Mouse (Mus musculus) limb, embryonic 14.5 days (tissue): ENCODE measurements around the gene Gjb1. TPM values are rescaled to one million over a fixed set of nuclear protein-coding genes. Genes with fewer than 3 reads are reported as not detected.
"Not testable (repeated sequence)": the region's sequence is repeated elsewhere in the genome, so short reads cannot be mapped to it uniquely, and the experiment has no call there.

Experiments used
- ATAC-seq: fragments of 200-750 bp; cut with Nextera tagmentation; 2 replicates; pipeline ENCODE4 v1.8.0; 2017; ENCODE audit warnings: low read depth, moderate number of reproducible peaks, moderate TSS enrichment; ENCODE audit not compliant: low FRiP score
- DNase-seq: peaks from one replicate; pipeline ENCODE4 v3.0.0-alpha.2; 2015; ENCODE audit warnings: low spot score
- H3K27ac ChIP-seq: fragments of 300-500 bp; sonication (generic); replicated peaks from 2 replicates; pipeline ENCODE4 v1.5.1; 2014; ENCODE audit warnings: low read depth, mild to moderate bottlenecking, low read length, moderate library complexity, mixed read lengths
- H3K27me3 ChIP-seq: fragments of 300-500 bp; sonication (generic); 2 replicates; pipeline ENCODE4 v1.6.1; 2014; ENCODE audit warnings: low read length, mixed read lengths; ENCODE audit not compliant: control insufficient read depth, insufficient read depth
- H3K36me3 ChIP-seq: fragments of 300-500 bp; sonication (generic); 2 replicates; pipeline ENCODE4 v1.6.1; 2014; ENCODE audit warnings: mild to moderate bottlenecking, low read length, moderate library complexity, mixed read lengths; ENCODE audit not compliant: control insufficient read depth, insufficient read depth
- H3K4me1 ChIP-seq: fragments of 300-500 bp; sonication (generic); 2 replicates; pipeline ENCODE4 v1.6.1; 2014; ENCODE audit warnings: antibody characterized with exemption, low read length, mixed read lengths; ENCODE audit not compliant: control insufficient read depth, insufficient read depth
- H3K4me2 ChIP-seq: fragments of 300-500 bp; sonication (generic); replicated peaks from 2 replicates; pipeline ENCODE4 v1.6.1; 2014; ENCODE audit warnings: low read depth, mild to moderate bottlenecking, low read length, moderate library complexity; ENCODE audit not compliant: severe bottlenecking
- H3K4me3 ChIP-seq: fragments of 300-500 bp; sonication (generic); replicated peaks from 2 replicates; pipeline ENCODE4 v1.5.1; 2014; ENCODE audit warnings: low read length
- H3K9ac ChIP-seq: fragments of 300-500 bp; sonication (generic); 2 replicates; pipeline ENCODE4 v1.6.1; 2014; ENCODE audit warnings: mild to moderate bottlenecking, low read depth, low read length, moderate library complexity; ENCODE audit not compliant: severe bottlenecking
- H3K9me3 ChIP-seq: fragments of 300-500 bp; sonication (generic); 2 replicates; pipeline ENCODE4 v1.6.1; 2016; ENCODE audit warnings: low read length; ENCODE audit not compliant: control insufficient read depth
- POLR2A ChIP-seq: fragments of 200-500 bp; IDR thresholded peaks from 2 replicates; pipeline ENCODE4 v1.8.0; 2012; ENCODE audit warnings: inconsistent platforms, mild to moderate bottlenecking, moderate library complexity, borderline replicate concordance; ENCODE audit not compliant: insufficient read depth, insufficient read length; ENCODE audit errors: extremely low read depth
- WGBS: fragments of 180-500 bp; shearing (Covaris S2); extraction: QIAGEN DNeasy Blood & Tissue Kit; methylation state at CpG from one replicate; pipeline ENCODE4 v1.1.7; 2014; 5-methylcytosine and 5-hydroxymethylcytosine counted together
- polyA plus RNA-seq, 2 experiments: library from polyadenylated mRNA; depleted of rRNA in 1 of 2; stranded (reverse) in 1 of 2; unstranded in 1 of 2; fragments of >200 nt; fragmentation: Nextera tagmentation in 1 of 2; extraction: Ambion mirVana in 1 of 2; gene quantifications; 2 replicates each; pipeline versions ENCODE4 v1.2.1 to v1.2.3; 2012 to 2014

The Gjb1 gene
- polyA plus RNA-seq, 2 experiments = 0.19 TPM; not detected in 1

DNA sequence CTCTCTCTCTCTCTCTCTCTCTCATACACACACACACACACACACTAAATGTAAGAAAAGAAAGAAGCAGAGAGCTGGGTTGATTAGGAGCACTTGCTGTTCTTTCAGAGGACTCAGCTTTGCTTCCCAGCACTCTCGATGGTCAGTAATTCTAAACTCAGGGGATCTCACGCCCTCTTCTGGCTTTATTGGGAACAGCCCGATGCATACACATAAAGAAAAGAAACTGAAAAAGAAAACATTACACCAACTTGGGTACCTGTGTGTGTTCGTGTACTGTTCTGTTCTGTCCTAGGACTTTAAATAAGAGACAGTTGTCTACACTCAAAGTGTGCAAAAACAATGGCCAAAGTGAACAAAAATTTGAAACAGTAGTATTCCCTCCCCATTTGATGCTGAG, 37.5 kb upstream of the Gjb1 start:
- ATAC-seq = no peak
- WGBS = 56% methylated on average over 4 of the region's 4 CpGs
- H3K27me3 ChIP-seq = no peaks in the 10 kb centered on the region

DNA sequence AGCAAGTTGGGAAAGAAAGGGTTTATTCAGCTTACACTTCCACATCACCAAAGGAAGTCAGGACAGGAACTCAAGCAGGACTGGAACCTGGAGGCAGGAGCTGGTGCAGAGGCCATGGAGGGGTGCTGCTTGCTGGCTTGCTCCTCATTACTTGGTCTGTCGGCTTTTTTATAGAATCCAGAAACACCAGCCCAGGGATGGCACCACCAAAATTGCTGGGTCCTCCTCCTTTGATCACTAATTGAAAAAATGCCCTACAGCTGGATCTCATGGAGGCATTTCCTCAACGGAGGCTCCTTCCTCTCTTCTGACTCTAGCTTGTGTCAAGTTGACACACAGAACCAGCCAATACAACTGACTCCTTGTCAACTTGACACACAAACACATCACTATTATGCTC, 33.3 kb upstream of the Gjb1 start:
- H3K4me1 ChIP-seq, H3K4me3 ChIP-seq, ATAC-seq, H3K27me3 ChIP-seq, H3K36me3 ChIP-seq, H3K9ac ChIP-seq, H3K4me2 ChIP-seq, H3K9me3 ChIP-seq, H3K27ac ChIP-seq, DNase-seq: not testable (repeated sequence)
- WGBS = 32% methylated on average over 2 of the region's 2 CpGs

More for the DNA sequence above, 37.5 kb upstream of the Gjb1 start:
- H3K4me2 ChIP-seq = no peak overlapping the region
- no peak overlapping the region for H3K27ac ChIP-seq
- DNase-seq = no peak
- TF ChIP-seq POLR2A = no peak
- no peaks in the 10 kb centered on the region for H3K9me3 ChIP-seq
- no peak overlapping the region for H3K4me3 ChIP-seq
- no peaks in the 10 kb centered on the region for H3K36me3 ChIP-seq
- H3K9ac ChIP-seq = no peak overlapping the region
- H3K4me1 ChIP-seq = no peaks in the 10 kb centered on the region

DNA sequence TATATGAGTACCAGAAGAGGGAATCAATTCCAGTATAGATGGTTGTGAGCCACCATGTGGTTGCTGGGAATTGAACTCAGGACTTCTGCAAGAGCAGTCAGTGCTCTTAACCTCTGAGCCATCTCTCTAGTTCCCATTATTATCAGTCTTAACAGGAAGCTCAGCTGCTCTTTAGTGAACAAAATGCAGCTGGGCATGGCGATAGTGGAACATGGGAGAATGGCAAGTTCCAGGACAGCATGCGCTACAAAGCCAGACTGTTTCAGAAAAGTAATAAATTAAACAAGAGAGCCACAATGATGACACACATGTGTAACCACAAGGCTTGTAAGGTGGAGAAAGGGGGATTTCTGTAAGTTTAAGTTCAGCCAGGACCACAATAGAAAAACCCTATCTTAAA, 30.7 kb upstream of the Gjb1 start:
- Histone ChIP-seq H3K27ac (no peak overlapping the region), H3K4me3 (no peak overlapping the region), H3K4me1 (no peaks in the 10 kb centered on the region), H3K9me3 (no peaks in the 10 kb centered on the region), H3K36me3 (no peaks in the 10 kb centered on the region), H3K9ac (no peak overlapping the region), H3K27me3 (no peaks in the 10 kb centered on the region), H3K4me2 (no peak overlapping the region)
- ATAC-seq (no peak), DNase-seq (no peak)
- no peak for TF ChIP-seq POLR2A
- 85% methylated on average over 2 of the region's 2 CpGs for WGBS

DNA sequence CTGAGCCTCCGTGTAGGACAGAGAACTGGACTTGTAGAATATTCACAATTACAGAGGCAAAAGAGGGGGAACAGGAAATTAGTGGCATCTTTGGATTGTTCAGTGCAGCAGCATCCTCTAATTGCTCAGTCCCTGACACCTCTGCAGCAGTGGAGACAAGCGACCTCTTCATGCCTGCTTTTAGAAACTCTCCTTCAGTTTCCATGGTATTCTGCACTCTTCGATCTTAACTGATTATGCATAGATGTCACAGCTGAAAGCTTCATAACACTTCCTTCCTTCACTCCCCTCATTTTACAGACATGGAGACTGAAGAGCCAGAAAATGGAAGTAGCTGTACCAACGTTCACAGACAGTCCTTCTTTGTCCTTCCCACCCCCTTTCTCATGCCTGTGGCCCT, 29.7 kb upstream of the Gjb1 start:
- DNase-seq = no peak
- H3K27ac ChIP-seq = no peak overlapping the region

DNA sequence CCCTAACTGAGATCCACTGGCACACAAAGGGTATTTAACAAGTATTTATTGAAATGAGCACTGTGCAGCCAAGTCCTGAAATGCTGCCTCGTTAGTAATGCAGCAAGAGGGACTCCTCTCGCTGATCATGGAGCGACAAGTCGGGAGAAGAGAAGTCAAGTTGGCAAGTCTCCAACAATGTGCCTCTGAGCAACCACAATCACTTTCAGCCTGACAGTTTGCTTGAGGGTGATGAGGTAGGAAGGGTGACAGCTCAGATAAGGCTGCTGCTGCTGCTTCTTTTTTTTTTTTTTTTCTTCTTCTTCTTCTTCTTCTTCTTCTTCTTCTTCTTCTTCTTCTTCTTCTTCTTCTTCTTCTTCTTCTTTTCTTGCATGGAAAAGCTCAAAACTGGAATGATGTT, 25.0 kb upstream of the Gjb1 start:
- Histone ChIP-seq H3K36me3 (no peaks in the 10 kb centered on the region), H3K9ac (no peak overlapping the region), H3K27ac (no peak overlapping the region), H3K4me1 (no peaks in the 10 kb centered on the region), H3K27me3 (no peaks in the 10 kb centered on the region), H3K4me2 (no peak overlapping the region), H3K9me3 (no peaks in the 10 kb centered on the region), H3K4me3 (no peak overlapping the region)
- ATAC-seq = no peak
- no peak for TF ChIP-seq POLR2A
- peak; percentile 31 for DNase-seq
- 59% methylated on average over 4 of the region's 4 CpGs for WGBS

More for the DNA sequence above, 29.7 kb upstream of the Gjb1 start:
- H3K9ac ChIP-seq = no peak overlapping the region
- no peaks in the 10 kb centered on the region for H3K9me3 ChIP-seq
- H3K4me1 ChIP-seq = no peaks in the 10 kb centered on the region
- no peak for ATAC-seq
- H3K27me3 ChIP-seq = no peaks in the 10 kb centered on the region
- TF ChIP-seq POLR2A = no peak
- no peak overlapping the region for H3K4me3 ChIP-seq
- WGBS = 61% methylated on average over 4 of the region's 4 CpGs
- no peaks in the 10 kb centered on the region for H3K36me3 ChIP-seq
- H3K4me2 ChIP-seq = no peak overlapping the region

DNA sequence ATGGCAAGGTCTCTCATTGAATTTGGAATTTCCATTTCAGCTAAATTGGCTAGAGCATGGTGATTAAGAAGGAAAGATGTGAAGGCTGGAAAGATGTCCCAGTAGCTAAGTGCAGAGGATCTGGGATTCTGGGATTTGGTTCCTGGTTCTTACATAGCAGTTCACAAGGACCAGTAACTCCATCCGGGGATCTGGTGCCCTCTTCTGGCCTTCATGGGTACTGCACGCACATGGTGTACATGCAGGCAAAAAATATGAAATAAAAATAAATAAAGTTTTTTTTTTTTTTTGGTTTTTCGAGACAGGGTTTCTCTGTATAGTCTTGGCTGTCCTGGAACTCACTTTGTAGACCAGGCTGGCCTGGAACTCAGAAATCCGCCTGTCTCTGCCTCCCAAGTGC, 17.3 kb upstream of the Gjb1 start:
- H3K9me3 ChIP-seq, ATAC-seq, H3K4me1 ChIP-seq, H3K9ac ChIP-seq, H3K4me3 ChIP-seq, H3K36me3 ChIP-seq, DNase-seq, H3K27ac ChIP-seq, H3K4me2 ChIP-seq, H3K27me3 ChIP-seq: not testable (repeated sequence)
- WGBS = 53% methylated on average over 3 of the region's 4 CpGs
